14 mouse cellular contexts compared by ENCODE assay signal in genomic region chr2:169982925-169983324, GRCm38 (mm10).
"Had no signal": no experiment of that assay in that cellular context is flagged by ENCODE, and none has a peak within 500 bp of the region (broad histone marks: within the 10 kb centered on the region; RNA-seq: fewer than 3 reads in every experiment).

No protein-coding gene starts in this region.

- H3K36me3 ChIP-seq: limb, embryonic 12.5 days; liver, embryonic 13.5 days; lung, embryonic 15.5 days had no signal

- H3K4me2 ChIP-seq: limb, embryonic 12.5 days; liver, embryonic 13.5 days; lung, embryonic 15.5 days; midbrain, embryonic 11.5 days had no signal

- H3K27me3 ChIP-seq: limb, embryonic 12.5 days; liver, embryonic 13.5 days; lung, embryonic 15.5 days; megakaryocyte, embryonic 14.5 days had no signal

- DNase-seq: kidney, adult 8-10 months; kidney, postnatal 25 days; liver; liver, embryonic 13.5 days; liver, postnatal 0 days; lung, postnatal 14 days; right cerebral cortex, postnatal 25 days had no signal

- H3K9ac ChIP-seq: limb, embryonic 12.5 days; liver, embryonic 13.5 days; liver, postnatal 0 days; lung, embryonic 15.5 days had no signal

- ATAC-seq: liver, postnatal 0 days; midbrain, embryonic 16.5 days had no signal

- H3K4me1 ChIP-seq: limb, embryonic 12.5 days; liver, embryonic 13.5 days; lung, embryonic 15.5 days; megakaryocyte, embryonic 14.5 days had no signal

- H3K4me3 ChIP-seq: limb, embryonic 12.5 days; liver, embryonic 13.5 days; lung, embryonic 15.5 days; megakaryocyte, embryonic 14.5 days had no signal

- H3K27ac ChIP-seq: limb, embryonic 12.5 days; liver, embryonic 13.5 days; lung, embryonic 15.5 days; macrophage; stomach, postnatal 0 days had no signal

- H3K9me3 ChIP-seq: liver, embryonic 13.5 days; lung, embryonic 15.5 days had no signal
